Mouse (Mus musculus) kidney, postnatal 14 days (tissue): ENCODE data around the gene Fam240a.
A peak's percentile ranks its signal among the peaks of the same experiment; 100 is the strongest.

ENCODE experiments used
- DNase-seq: peaks from one replicate; pipeline ENCODE4 v3.0.0; 2022; ENCODE audit warnings: mixed read lengths

Gene Fam240a

GRCm38 (mm10) chr9:110916786-110917185, at the start of gene Fam240a:
Gene Fam240a, minus strand, starts transcription at chr9:110916861.
- no peak for DNase-seq

GRCm38 (mm10) chr9:110965910-110966231, 49.2 kb upstream of the Fam240a start:
- DNase-seq, result no peak

- no peak for DNase-seq
Observed at GRCm38 (mm10) chr9:110965062-110965909, 48.6 kb upstream of the Fam240a start.

GRCm38 (mm10) chr9:110963566-110964115, 47.0 kb upstream of the Fam240a start:
- DNase-seq, result no peak

GRCm38 (mm10) chr9:110961386-110961785, 44.7 kb upstream of the Fam240a start:
- DNase-seq, result no peak

- DNase-seq, result no peak
Observed at GRCm38 (mm10) chr9:110960230-110961149, 43.8 kb upstream of the Fam240a start.

- no peak for DNase-seq
Observed at GRCm38 (mm10) chr9:110959669-110960068, 43.0 kb upstream of the Fam240a start.

- DNase-seq, result no peak
Observed at GRCm38 (mm10) chr9:110955962-110956361, 39.3 kb upstream of the Fam240a start.

- no peak for DNase-seq
Observed at GRCm38 (mm10) chr9:110954681-110955445, 38.2 kb upstream of the Fam240a start.

GRCm38 (mm10) chr9:110953550-110954461, 37.1 kb upstream of the Fam240a start:
- peak; percentile 73 for DNase-seq

- DNase-seq, result no peak
Observed at GRCm38 (mm10) chr9:110952931-110953549, 36.4 kb upstream of the Fam240a start.

GRCm38 (mm10) chr9:110952398-110952797, 35.7 kb upstream of the Fam240a start:
- DNase-seq, result no peak

- DNase-seq, result no peak
Observed at GRCm38 (mm10) chr9:110951866-110952265, 35.2 kb upstream of the Fam240a start.

- DNase-seq, result no peak
Observed at GRCm38 (mm10) chr9:110951397-110951796, 34.7 kb upstream of the Fam240a start, which contains the start of gene Lrrc2. Gene Lrrc2, plus strand, starts transcription at chr9:110951545.

- no peak for DNase-seq
Observed at GRCm38 (mm10) chr9:110950109-110950508, 33.4 kb upstream of the Fam240a start.

- no peak for DNase-seq
Observed at GRCm38 (mm10) chr9:110948813-110949310, 32.2 kb upstream of the Fam240a start.

- no peak for DNase-seq
Observed at GRCm38 (mm10) chr9:110947900-110948299, 31.2 kb upstream of the Fam240a start.

- DNase-seq, result no peak
Observed at GRCm38 (mm10) chr9:110947261-110947661, 30.6 kb upstream of the Fam240a start.

- no peak for DNase-seq
Observed at GRCm38 (mm10) chr9:110946548-110947044, 29.9 kb upstream of the Fam240a start.

- DNase-seq, result no peak
Observed at GRCm38 (mm10) chr9:110945926-110946325, 29.3 kb upstream of the Fam240a start, which contains the start of gene Tdgf1. Gene Tdgf1, minus strand, starts transcription at chr9:110946158.
